Mouse (Mus musculus) heart, adult 2 months (tissue): ENCODE results near the gene Naa80. TPM values are rescaled to one million over a fixed set of nuclear protein-coding genes. Genes with fewer than 3 reads are reported as not detected.
A peak's percentile ranks its signal among the peaks of the same experiment; 100 is the strongest.

ENCODE experiments used
- DNase-seq, 2 experiments: peaks; one replicate each; pipeline ENCODE4 v3.0.0; 2021
- H3K27ac ChIP-seq: fragments of 200-600 bp; 2 replicates; pipeline ENCODE4 v1.8.1; 2022
- H3K27me3 ChIP-seq: fragments of 200-500 bp; 2 replicates; pipeline ENCODE4 v1.6.1; 2012; ENCODE audit warnings: mild to moderate bottlenecking, low read length, inconsistent platforms, mixed read lengths; ENCODE audit not compliant: control insufficient read depth, insufficient read depth
- H3K36me3 ChIP-seq: fragments of 200-500 bp; 2 replicates; pipeline ENCODE4 v1.6.1; 2012; ENCODE audit warnings: low read length, inconsistent platforms; ENCODE audit not compliant: control insufficient read depth, insufficient read depth
- H3K4me1 ChIP-seq: fragments of 200-500 bp; 2 replicates; pipeline ENCODE4 v1.6.1; 2011; ENCODE audit warnings: low read length; ENCODE audit not compliant: control insufficient read depth, insufficient read depth
- H3K4me3 ChIP-seq: fragments of 200-600 bp; 2 replicates; pipeline ENCODE4 v1.8.1; 2022
- H3K79me2 ChIP-seq: fragments of 200-500 bp; replicated peaks from 2 replicates; pipeline ENCODE4 v1.6.1; 2012; ENCODE audit warnings: mild to moderate bottlenecking, inconsistent platforms, low read length, moderate library complexity, mixed read lengths; ENCODE audit not compliant: control insufficient read depth, insufficient read depth
- H3K9ac ChIP-seq: fragments of 200-500 bp; 2 replicates; pipeline ENCODE4 v1.6.1; 2012; ENCODE audit warnings: low read depth, mild to moderate bottlenecking, control low read depth, inconsistent platforms, low read length, mixed read lengths
- CTCF ChIP-seq: fragments of 200-600 bp; IDR thresholded peaks from 2 replicates; pipeline ENCODE4 v1.8.1; 2022; ENCODE audit warnings: antibody characterized with exemption, mild to moderate bottlenecking, moderate library complexity
- EP300 ChIP-seq: fragments of 200-500 bp; IDR thresholded peaks from 2 replicates; pipeline ENCODE4 v1.6.1; 2011; ENCODE audit warnings: low read depth, low read length, control low read depth; ENCODE audit not compliant: insufficient read depth
- POLR2A ChIP-seq: fragments of 200-500 bp; IDR thresholded peaks from 2 replicates; pipeline ENCODE4 v1.6.1; 2011; ENCODE audit warnings: mild to moderate bottlenecking, low read depth, low read length, control low read depth; ENCODE audit not compliant: insufficient read depth
- WGBS: fragments of 180-500 bp; shearing (Covaris S2); methylation state at CpG from one replicate; pipeline ENCODE4 v1.1.7; 2018; 5-methylcytosine and 5-hydroxymethylcytosine counted together
- intact Hi-C: fragments of 180-260 bp; cut with DNase I; formaldehyde crosslinking; loops from one replicate; pipeline ENCODE4 v1.15.1; 2025
- polyA plus RNA-seq: library from polyadenylated mRNA; depleted of rRNA; stranded (reverse); fragments of >200 nt; gene quantifications from 2 replicates; pipeline ENCODE4 v1.2.3, GENCODE M21; 2012
- total RNA-seq, 2 experiments: library from RNA; stranded (reverse); gene quantifications; 2 replicates each; pipeline ENCODE4 v1.2.3; 2021

Gene Naa80
- total and polyA plus RNA-seq, 3 experiments, result 14.9 to 45.4 (median 17.4) TPM

DNA sequence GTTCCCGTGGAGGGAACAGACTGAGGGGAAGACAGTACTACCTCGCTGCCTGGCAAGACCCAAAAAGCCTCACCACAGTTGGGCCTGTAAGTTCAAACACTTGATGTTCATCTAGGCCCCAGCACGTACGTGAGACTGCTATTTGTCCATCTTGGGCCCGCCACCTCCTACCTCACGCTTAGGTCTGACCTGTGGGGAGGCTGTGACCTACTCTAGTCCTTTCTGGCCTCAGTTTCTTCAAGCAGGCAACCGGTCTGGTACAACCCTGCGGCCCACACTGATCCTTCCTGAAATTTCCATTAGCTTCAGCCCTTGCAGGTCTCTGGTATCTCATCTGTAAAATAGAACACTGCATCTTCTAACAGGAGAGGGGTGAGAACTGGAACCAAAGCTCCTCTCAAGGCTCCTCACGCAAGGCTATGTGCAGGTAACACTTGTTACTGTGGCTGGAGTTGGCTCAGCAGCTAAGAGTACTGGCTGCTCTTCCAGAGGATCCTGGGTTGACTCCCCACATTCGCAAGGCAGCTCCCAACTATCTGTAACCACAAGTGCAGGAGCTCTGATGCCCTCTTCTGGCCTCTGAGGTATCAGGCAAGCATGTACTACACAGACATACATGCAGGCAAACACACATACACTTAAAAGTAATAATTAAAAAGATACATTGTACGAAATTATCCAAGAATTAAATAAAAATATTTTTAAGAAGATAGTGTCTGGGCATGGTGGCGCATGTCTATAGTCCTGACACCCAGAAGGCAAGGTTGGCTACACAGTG, 46.9 kb downstream of the Naa80 start:
- H3K4me3 ChIP-seq, result no peak overlapping the region; the same call in 1 of the 2 replicates
- TF ChIP-seq POLR2A (no peak), EP300 (no peak), CTCF (peak; percentile 53)
- peak; percentile 24 to 31 for DNase-seq
- no peak overlapping the region for H3K9ac ChIP-seq
- H3K79me2 ChIP-seq, result peaks cover 4% of the 10 kb centered on the region
- peak overlapping the region; percentile 89 for H3K27ac ChIP-seq
- no peaks in the 10 kb centered on the region for H3K27me3 ChIP-seq
- peaks cover 50% of the 10 kb centered on the region for H3K4me1 ChIP-seq
- 71% methylated on average over 12 of the region's 12 CpGs for WGBS
- intact Hi-C loops, result loop anchor here (1.0 kb wide), 1 partner anchor 19 kb away; no protein-coding TSS in a partner anchor
- H3K36me3 ChIP-seq, result peaks cover 12% of the 10 kb centered on the region

DNA sequence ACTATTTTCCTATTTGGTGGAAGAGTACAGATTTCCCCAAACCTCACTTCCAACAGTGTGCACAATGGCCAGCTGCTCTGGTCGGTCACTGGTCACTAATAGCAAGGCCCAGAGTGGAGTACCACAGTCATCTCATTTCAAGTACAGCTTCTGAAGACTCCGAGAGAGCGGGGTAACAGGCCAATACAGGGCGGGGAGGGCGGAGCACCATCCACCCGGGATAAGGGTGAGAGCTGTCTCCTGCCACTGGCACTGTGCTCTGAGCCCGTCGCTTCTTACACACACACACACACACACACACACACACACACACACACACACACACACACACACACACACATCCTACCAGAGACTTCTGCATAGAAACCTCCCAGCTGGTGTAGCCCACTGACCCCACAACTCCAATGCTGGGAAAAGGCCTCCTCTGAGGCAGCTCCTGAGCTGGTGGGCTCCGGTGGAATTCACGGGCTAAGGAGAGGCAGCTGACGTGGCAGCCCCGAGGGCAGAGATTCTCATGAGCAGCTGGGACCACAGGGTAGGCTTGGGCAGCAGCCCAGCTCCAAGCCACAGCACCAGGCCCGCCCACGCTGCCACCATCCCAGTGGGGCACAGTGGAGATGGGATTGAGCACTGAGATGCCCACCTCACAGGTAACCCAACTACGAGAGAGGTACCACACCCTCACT, 47.6 kb downstream of the Naa80 start:
- Histone ChIP-seq H3K79me2 (peaks cover 4% of the 10 kb centered on the region), H3K27me3 (no peaks in the 10 kb centered on the region), H3K4me3 (peak overlapping the region; percentile 17; the same call in 1 of the 2 replicates), H3K9ac (peak overlapping the region; percentile 44), H3K27ac (peak overlapping the region; percentile 89), H3K36me3 (peaks cover 12% of the 10 kb centered on the region), H3K4me1 (peaks cover 46% of the 10 kb centered on the region)
- TF ChIP-seq POLR2A (no peak), CTCF (no peak), EP300 (no peak)
- intact Hi-C loops, result loop anchor here (1.0 kb wide), 1 partner anchor 18 kb away; no protein-coding TSS in a partner anchor
- DNase-seq, result peak; percentile 17 to 33
- WGBS, result 31% methylated on average over 15 of the region's 15 CpGs

DNA sequence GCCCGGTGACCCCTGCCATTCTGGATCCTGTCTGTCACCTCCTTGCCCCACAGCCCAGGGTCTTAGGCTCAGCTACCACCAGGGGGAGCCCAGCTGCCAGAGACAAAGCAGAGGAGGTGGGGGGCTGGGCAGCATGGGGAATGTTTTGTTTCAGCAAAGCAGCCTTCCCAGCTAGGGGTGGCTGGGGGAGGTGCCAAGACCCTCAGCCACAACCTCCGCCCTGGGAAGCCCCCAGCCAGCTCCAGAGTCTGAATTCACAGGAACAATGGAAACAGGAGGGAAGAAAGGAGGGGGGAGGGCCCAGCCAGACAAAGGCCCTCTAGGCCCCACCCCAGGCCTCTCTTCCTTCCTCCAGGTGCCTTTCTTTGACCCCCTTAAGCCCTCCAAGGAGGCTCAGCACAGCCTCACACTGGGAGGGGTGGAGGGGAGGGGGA, 48.2 kb downstream of the Naa80 start:
- peaks cover 4% of the 10 kb centered on the region for H3K79me2 ChIP-seq
- intact Hi-C loops, result loop anchor here (1.0 kb wide), 1 partner anchor 17 kb away; no protein-coding TSS in a partner anchor
- no peaks in the 10 kb centered on the region for H3K27me3 ChIP-seq
- H3K4me3 ChIP-seq, result peak overlapping the region; percentile 17; the same call in 1 of the 2 replicates
- peaks cover 10% of the 10 kb centered on the region for H3K36me3 ChIP-seq
- WGBS, result 0% methylated on average over 2 of the region's 2 CpGs
- H3K9ac ChIP-seq, result peak overlapping the region; percentile 44
- TF ChIP-seq EP300 (0 out of 2 replicates have a peak, but pooled peaks have one; percentile 38), POLR2A (no peak), CTCF (peak; percentile 92)
- H3K4me1 ChIP-seq, result peaks cover 49% of the 10 kb centered on the region
- DNase-seq, result peak; percentile 84 to 87
- peak overlapping the region; percentile 87 for H3K27ac ChIP-seq

DNA sequence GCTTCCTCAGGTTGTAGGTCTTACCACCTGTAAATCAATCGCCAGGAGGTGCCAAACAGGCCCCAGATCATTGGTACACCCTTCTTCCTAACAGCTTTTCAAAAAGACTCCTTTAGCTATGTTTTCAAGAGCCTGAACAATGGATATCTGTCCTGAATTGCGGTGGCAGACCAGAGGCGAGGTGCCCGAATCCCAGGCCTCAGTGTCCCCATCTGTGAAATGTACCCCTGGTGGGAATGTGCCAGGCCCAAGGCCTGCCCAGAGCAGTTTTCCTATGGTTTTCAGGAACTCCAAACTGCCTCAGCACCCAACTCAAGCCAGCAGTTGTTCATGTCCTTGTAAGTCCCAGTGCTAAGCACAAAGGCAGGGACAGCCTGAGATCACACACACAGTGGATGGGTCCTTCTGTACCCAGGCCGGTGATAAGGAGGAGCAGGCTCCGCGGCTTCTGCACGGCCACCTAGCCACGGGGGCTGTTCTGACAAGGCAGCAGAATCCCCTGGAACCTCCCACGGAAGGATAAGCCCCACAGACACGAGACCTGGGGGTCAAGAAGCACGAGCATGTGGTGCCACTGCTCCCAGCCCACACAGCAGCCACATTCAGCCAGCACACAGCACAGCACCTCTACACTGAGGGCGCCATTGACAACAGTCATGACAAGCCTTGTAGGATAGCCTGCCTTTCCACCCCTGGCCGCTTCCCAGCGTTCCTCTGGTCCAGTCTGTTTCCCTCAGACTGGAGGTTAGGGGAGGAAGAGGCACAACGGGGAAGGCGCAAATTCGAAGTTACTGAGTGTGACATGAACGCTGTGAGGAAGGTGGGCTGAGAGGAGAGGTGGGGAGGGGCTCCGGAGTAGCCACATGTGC, 48.9 kb downstream of the Naa80 start:
- Histone ChIP-seq H3K27me3 (no peaks in the 10 kb centered on the region), H3K4me3 (peak overlapping the region; percentile 35), H3K36me3 (peaks cover 11% of the 10 kb centered on the region), H3K27ac (peak overlapping the region; percentile 87), H3K4me1 (peaks cover 55% of the 10 kb centered on the region), H3K9ac (peak overlapping the region; percentile 57), H3K79me2 (peaks cover 6% of the 10 kb centered on the region)
- TF ChIP-seq CTCF (no peak), POLR2A (no peak), EP300 (no peak)
- intact Hi-C loops, result no loop called here
- WGBS, result 22% methylated on average over 20 of the region's 20 CpGs
- peak in 1 of 2 experiments; percentile 45 for DNase-seq

DNA sequence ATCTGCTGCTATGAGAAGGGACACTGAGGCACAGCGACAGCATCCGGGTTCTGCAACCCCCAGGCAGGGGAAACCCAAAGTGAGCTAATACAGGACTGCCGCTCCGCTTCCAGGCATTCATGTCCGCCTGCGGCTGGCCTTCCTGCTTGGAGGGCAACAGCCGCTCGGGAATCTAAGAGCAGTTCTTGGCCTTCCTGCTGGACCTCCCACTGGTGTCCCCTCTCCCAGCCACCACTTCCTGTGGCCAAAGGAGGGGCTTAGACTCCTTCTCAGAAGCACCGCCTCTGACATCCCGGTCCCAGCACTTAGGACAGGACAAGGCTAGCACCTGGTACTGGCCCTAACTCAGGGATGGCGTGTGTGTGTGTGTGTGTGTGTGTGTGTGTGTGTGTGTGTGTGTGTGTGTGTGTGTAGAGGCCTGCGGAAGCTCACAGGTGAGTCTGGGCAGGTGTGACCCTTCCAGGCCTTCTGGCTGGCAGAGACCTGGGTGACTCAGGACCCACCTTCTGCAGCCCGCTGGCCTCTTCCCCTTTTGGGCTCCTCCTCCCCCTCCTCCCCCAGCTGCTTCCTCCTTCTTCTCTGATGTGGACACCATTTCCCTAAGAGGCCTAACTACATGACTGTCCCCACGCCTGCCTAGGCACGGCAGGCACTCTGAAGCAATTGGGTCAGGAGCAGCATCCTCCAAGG, 50.2 kb downstream of the Naa80 start:
- Histone ChIP-seq H3K27ac (peak overlapping the region; percentile 97), H3K27me3 (no peaks in the 10 kb centered on the region), H3K4me1 (peaks cover 54% of the 10 kb centered on the region), H3K4me3 (peak overlapping the region; percentile 35), H3K9ac (peak overlapping the region; percentile 31), H3K36me3 (peaks cover 9% of the 10 kb centered on the region), H3K79me2 (peaks cover 6% of the 10 kb centered on the region)
- WGBS, result 35% methylated on average over 15 of the region's 15 CpGs
- DNase-seq, result peak; percentile 77 to 82
- TF ChIP-seq EP300 (0 out of 2 replicates have a peak, but pooled peaks have one; percentile 62), POLR2A (0 out of 2 replicates have a peak, but pooled peaks have one; percentile 31), CTCF (no peak)
- intact Hi-C loops, result no loop called here
